33 mouse cellular contexts compared by ENCODE assay signal in the genomic region with DNA sequence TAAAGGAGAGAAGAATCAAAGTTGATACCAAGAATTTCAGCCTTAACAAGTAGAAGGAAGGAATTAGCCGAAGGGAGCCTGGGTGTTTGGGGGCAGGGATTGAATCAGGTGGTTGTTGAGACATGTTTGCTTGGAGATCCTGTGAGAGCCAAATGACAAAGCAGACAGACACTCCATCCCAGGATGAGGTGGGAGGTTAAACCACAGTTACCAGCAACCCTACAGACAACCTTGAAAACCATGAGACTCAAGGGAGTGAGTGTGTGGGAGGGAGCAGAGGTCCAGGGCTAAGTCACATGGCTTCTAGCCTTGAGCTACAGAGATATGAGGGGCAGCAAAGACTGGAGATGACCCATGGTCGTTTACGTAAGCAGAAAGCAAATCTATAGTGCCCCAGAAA. TPM values are rescaled to one million over a fixed set of nuclear protein-coding genes. Genes with fewer than 3 reads are reported as not detected.
DNase-seq lines count a peak whose midpoint lies in the region; ATAC-seq and TF ChIP-seq lines count a peak whose summit lies in the region.
"Had no signal": no experiment of that assay in that cellular context is flagged by ENCODE, and none has a peak within 500 bp of the region (broad histone marks: within the 10 kb centered on the region; RNA-seq: fewer than 3 reads in every experiment).

No protein-coding gene starts in this region.

- DNase-seq in testis, postnatal 14 days (ENCODE audit: low spot score) = peak; percentile 41
- DNase-seq in testis, postnatal 10 days (ENCODE audit: low spot score) = no peak
- peak; percentile 24 for DNase-seq in 416B (ENCODE audit: low read depth)
- DNase-seq in midbrain, embryonic 10.5 days (ENCODE audit: low spot score) = no peak
- DNase-seq in forebrain, postnatal 0 days = no peak
- DNase-seq: embryo, embryonic 11 days; gastrocnemius, postnatal 10 days; gastrocnemius, postnatal 36 days; heart, adult 2 months; heart, postnatal 14 days; heart, postnatal 4 days had no signal

- no peaks in the 10 kb centered on the region for H3K9me3 ChIP-seq in midbrain, embryonic 10.5 days (replicated peaks)
- H3K9me3 ChIP-seq in forebrain, postnatal 0 days (ENCODE audit: low read length) = no peaks in the 10 kb centered on the region
- H3K9me3 ChIP-seq: embryonic facial prominence, embryonic 10.5 days; embryonic facial prominence, embryonic 13.5 days; forebrain, embryonic 12.5 days; forebrain, embryonic 15.5 days; G1E; heart, embryonic 10.5 days; heart, embryonic 13.5 days had no signal

- no peaks in the 10 kb centered on the region for H3K27me3 ChIP-seq in midbrain, embryonic 10.5 days (ENCODE audit: low read depth, poor library complexity, severe bottlenecking)
- H3K27me3 ChIP-seq in forebrain, postnatal 0 days (ENCODE audit: insufficient read depth, low read length) = no peaks in the 10 kb centered on the region
- H3K27me3 ChIP-seq: embryonic facial prominence, embryonic 13.5 days; forebrain, embryonic 12.5 days; forebrain, embryonic 15.5 days had no signal

- no peak overlapping the region for H3K4me3 ChIP-seq in brown adipose tissue, adult 24 weeks (ENCODE audit: insufficient read depth, low read depth, low read length)
- no peak overlapping the region for H3K4me3 ChIP-seq in midbrain, embryonic 10.5 days
- H3K4me3 ChIP-seq in forebrain, postnatal 0 days (ENCODE audit: low read depth, low read length) = no peak overlapping the region
- H3K4me3 ChIP-seq: embryonic facial prominence, embryonic 10.5 days; embryonic facial prominence, embryonic 13.5 days; erythroblast, embryonic 14.5 days; forebrain, embryonic 12.5 days; forebrain, embryonic 15.5 days; heart, adult 2 months; heart, embryonic 10.5 days; heart, embryonic 13.5 days had no signal

- ATAC-seq in forebrain, postnatal 0 days = no peak
- ATAC-seq: activated CD4-positive, CD25-positive, alpha-beta regulatory T cell, adult 4 months; inflammation-experienced regulatory T-cells, adult 6 months; intestine, embryonic 16.5 days had no signal

- H3K27ac ChIP-seq in brown adipose tissue, adult 24 weeks (replicated peaks; ENCODE audit: low read depth, low read length) = peak overlapping the region; percentile 42
- H3K27ac ChIP-seq in midbrain, embryonic 10.5 days (replicated peaks) = no peak overlapping the region
- H3K27ac ChIP-seq in forebrain, postnatal 0 days (ENCODE audit: low read depth, low read length) = no peak overlapping the region
- H3K27ac ChIP-seq: embryonic facial prominence, embryonic 10.5 days; embryonic facial prominence, embryonic 13.5 days; forebrain, embryonic 12.5 days; forebrain, embryonic 15.5 days; heart, adult 2 months; heart, embryonic 10.5 days; heart, embryonic 13.5 days; hindbrain, embryonic 14.5 days; hindbrain, postnatal 0 days had no signal

- no peak overlapping the region for H3K4me2 ChIP-seq in forebrain, postnatal 0 days (ENCODE audit: low read depth)
- H3K4me2 ChIP-seq: embryonic facial prominence, embryonic 13.5 days; forebrain, embryonic 12.5 days; forebrain, embryonic 15.5 days; heart, embryonic 13.5 days; hindbrain, embryonic 14.5 days had no signal

- H3K36me3 ChIP-seq in midbrain, embryonic 10.5 days = no peaks in the 10 kb centered on the region
- no peaks in the 10 kb centered on the region for H3K36me3 ChIP-seq in forebrain, postnatal 0 days (ENCODE audit: insufficient read depth)
- H3K36me3 ChIP-seq: embryonic facial prominence, embryonic 10.5 days; embryonic facial prominence, embryonic 13.5 days; forebrain, embryonic 12.5 days; forebrain, embryonic 15.5 days; G1E; heart, embryonic 10.5 days; heart, embryonic 13.5 days had no signal

- no peak for TF ChIP-seq CTCF in forebrain, postnatal 0 days (IDR thresholded peaks at IDR 0.05; ENCODE audit: low read depth)

- H3K9ac ChIP-seq in forebrain, postnatal 0 days = no peak overlapping the region
- H3K9ac ChIP-seq: embryonic facial prominence, embryonic 13.5 days; forebrain, embryonic 12.5 days; forebrain, embryonic 15.5 days; heart, embryonic 13.5 days; hindbrain, embryonic 14.5 days had no signal

- WGBS in midbrain, embryonic 10.5 days = 84% methylated on average over 3 of the region's 3 CpGs
- WGBS in forebrain, postnatal 0 days = 90% methylated on average over 3 of the region's 3 CpGs

- H3K4me1 ChIP-seq in brown adipose tissue, adult 24 weeks (ENCODE audit: control insufficient read depth, insufficient read depth, insufficient read length, low read length) = peaks cover 9% of the 10 kb centered on the region
- no peaks in the 10 kb centered on the region for H3K4me1 ChIP-seq in midbrain, embryonic 10.5 days
- H3K4me1 ChIP-seq in forebrain, postnatal 0 days (ENCODE audit: insufficient read depth) = no peaks in the 10 kb centered on the region
- H3K4me1 ChIP-seq: embryonic facial prominence, embryonic 10.5 days; embryonic facial prominence, embryonic 13.5 days; forebrain, embryonic 12.5 days; heart, embryonic 10.5 days; heart, embryonic 13.5 days had no signal

RNA-seq across cellular contexts. Expression of gene Zfp957, which starts 16.2 kb away (rescaled TPM):
- polyA plus RNA-seq in brown adipose tissue, adult 24 weeks (2012; ENCODE audit: insufficient read depth, insufficient read length, missing spikeins) = not detected in 2 replicates
- not detected in 2 replicates for polyA plus RNA-seq in midbrain, embryonic 10.5 days (2016; fragmentation: Nextera tagmentation; extraction: Ambion mirVana)
- not detected in 2 replicates for total RNA-seq in forebrain, postnatal 0 days (2014; rRNA removed)
- not detected in 2 replicates for polyA plus RNA-seq in forebrain, postnatal 0 days (2015; fragmentation: Nextera tagmentation; extraction: Ambion mirVana)
- total RNA-seq: adrenal gland, adult 18-20 months; adrenal gland, postnatal 10 days; adrenal gland, postnatal 36 days; CH12.LX; G1E; gastrocnemius, adult 18-20 months; gastrocnemius, postnatal 10 days; gastrocnemius, postnatal 36 days; granulocyte monocyte progenitor cell, adult 5-6 weeks; heart, adult 2 months; heart, postnatal 14 days; heart, postnatal 4 days; hindbrain, postnatal 0 days had no signal
- polyA plus RNA-seq: cortical plate, adult 2 months; embryonic facial prominence, embryonic 10.5 days; embryonic facial prominence, embryonic 13.5 days; erythroblast, embryonic 14.5 days; forebrain, embryonic 12.5 days; forebrain, embryonic 15.5 days; G1E; heart, adult 2 months; heart, embryonic 13.5 days; hindbrain, embryonic 11.5 days; hindbrain, embryonic 14.5 days; hindbrain, postnatal 0 days; intestine, embryonic 16.5 days had no signal

RNA-seq across cellular contexts. Expression of gene Rgcc, which starts 38.1 kb away (rescaled TPM):
- polyA plus RNA-seq in brown adipose tissue, adult 24 weeks (2012; ENCODE audit: insufficient read depth, insufficient read length, missing spikeins) = 325 and 446 TPM in 2 replicates
- polyA plus RNA-seq in midbrain, embryonic 10.5 days (2016; fragmentation: Nextera tagmentation; extraction: Ambion mirVana) = 16.1 and 18.7 TPM in 2 replicates
- total RNA-seq in forebrain, postnatal 0 days (2014; rRNA removed) = 33.3 and 55.5 TPM in 2 replicates
- polyA plus RNA-seq in forebrain, postnatal 0 days (2015; fragmentation: Nextera tagmentation; extraction: Ambion mirVana) = 31.2 and 33.9 TPM in 2 replicates
- total RNA-seq: G1E had no signal
- polyA plus RNA-seq: G1E had no signal

Comparison
In these comparisons a context has a peak if more than half of its experiments do, and no peak if none do; other contexts are left out.
1. DNase-seq: peak in testis, postnatal 14 days (single experiment) and 416B (single experiment); none in testis, postnatal 10 days (single experiment), midbrain, embryonic 10.5 days (single experiment) and forebrain, postnatal 0 days (single experiment).